Mouse (Mus musculus) hindbrain, embryonic 14.5 days (tissue): ENCODE data around the gene Hs6st3. TPM values are rescaled to one million over a fixed set of nuclear protein-coding genes. Genes with fewer than 3 reads are reported as not detected.

ENCODE experiments used
- ATAC-seq: fragments of 200-750 bp; cut with Nextera tagmentation; 2 replicates; pipeline ENCODE4 v1.8.0; 2017; ENCODE audit warnings: moderate number of reproducible peaks, mild to moderate bottlenecking, moderate TSS enrichment, moderate library complexity; ENCODE audit not compliant: low FRiP score
- DNase-seq: peaks from one replicate; pipeline ENCODE4 v3.0.0-alpha.2; 2015; ENCODE audit warnings: low spot score
- H3K27ac ChIP-seq: fragments of 300-500 bp; sonication (generic); 2 replicates; pipeline ENCODE4 v1.5.1; 2014; ENCODE audit warnings: mild to moderate bottlenecking, moderate library complexity
- H3K27me3 ChIP-seq: fragments of 300-500 bp; sonication (generic); 2 replicates; pipeline ENCODE4 v1.6.1; 2014; ENCODE audit warnings: mild to moderate bottlenecking, low read length, mixed read lengths; ENCODE audit not compliant: control insufficient read depth, insufficient read depth
- H3K36me3 ChIP-seq: fragments of 300-500 bp; sonication (generic); replicated peaks from 2 replicates; pipeline ENCODE4 v1.6.1; 2014; ENCODE audit not compliant: control insufficient read depth, insufficient read depth
- H3K4me1 ChIP-seq: fragments of 300-500 bp; sonication (generic); replicated peaks from 2 replicates; pipeline ENCODE4 v1.6.1; 2014; ENCODE audit warnings: antibody characterized with exemption, low read length, mixed read lengths; ENCODE audit not compliant: control insufficient read depth, insufficient read depth
- H3K4me2 ChIP-seq: fragments of 300-500 bp; sonication (generic); replicated peaks from 2 replicates; pipeline ENCODE4 v1.6.1; 2014; ENCODE audit warnings: mild to moderate bottlenecking, moderate library complexity
- H3K4me3 ChIP-seq: fragments of 300-500 bp; sonication (generic); replicated peaks from 2 replicates; pipeline ENCODE4 v1.5.1; 2014; ENCODE audit warnings: mild to moderate bottlenecking, low read length
- H3K9ac ChIP-seq: fragments of 300-500 bp; sonication (generic); 2 replicates; pipeline ENCODE4 v1.6.1; 2014
- H3K9me3 ChIP-seq: fragments of 300-500 bp; sonication (generic); 2 replicates; pipeline ENCODE4 v1.6.1; 2016; ENCODE audit warnings: low read length; ENCODE audit not compliant: control insufficient read depth
- WGBS: fragments of 180-500 bp; shearing (Covaris S2); extraction: QIAGEN DNeasy Blood & Tissue Kit; methylation state at CpG from one replicate; pipeline ENCODE4 v1.1.7; 2014; 5-methylcytosine and 5-hydroxymethylcytosine counted together
- polyA plus RNA-seq: library from polyadenylated mRNA; unstranded; fragments of >200 nt; fragmentation: Nextera tagmentation; extraction: Ambion mirVana; gene quantifications from 2 replicates; pipeline ENCODE4 v1.2.1, GENCODE M21; 2014

Hs6st3 gene
- polyA plus RNA-seq, 1 experiment from 2014 or later, result 4.3 TPM

DNA sequence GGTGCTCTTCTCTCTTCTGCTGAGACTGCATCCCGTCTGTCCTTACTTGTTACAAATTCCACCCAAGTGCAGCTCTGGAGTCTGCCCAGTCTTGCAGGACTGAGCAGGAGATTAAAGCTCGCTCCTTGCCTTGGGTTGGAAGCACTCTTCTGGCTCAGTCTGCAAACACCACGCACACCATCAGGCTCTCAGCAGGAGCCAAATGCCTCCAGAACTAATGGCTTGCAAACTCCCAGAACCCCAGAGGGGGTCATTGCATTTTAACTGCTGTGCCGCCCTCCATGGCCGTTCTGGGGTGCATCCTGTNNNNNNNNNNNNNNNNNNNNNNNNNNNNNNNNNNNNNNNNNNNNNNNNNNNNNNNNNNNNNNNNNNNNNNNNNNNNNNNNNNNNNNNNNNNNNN, 714.0 kb downstream of the Hs6st3 start:
- peak; percentile 72; the same call in 1 of the 2 replicates for ATAC-seq
- peaks cover 6% of the 10 kb centered on the region for H3K4me1 ChIP-seq
- no peaks in the 10 kb centered on the region for H3K27me3 ChIP-seq
- no peaks in the 10 kb centered on the region for H3K36me3 ChIP-seq
- H3K4me2 ChIP-seq, result 0 out of 2 replicates have a peak overlapping the region, but pooled peaks have one; percentile 5
- 8% methylated on average over 5 of the region's 5 CpGs for WGBS
- H3K9me3 ChIP-seq, result no peaks in the 10 kb centered on the region
- DNase-seq, result no peak
- H3K27ac ChIP-seq, result no peak overlapping the region
- H3K4me3 ChIP-seq, result no peak overlapping the region
- no peak overlapping the region for H3K9ac ChIP-seq

DNA sequence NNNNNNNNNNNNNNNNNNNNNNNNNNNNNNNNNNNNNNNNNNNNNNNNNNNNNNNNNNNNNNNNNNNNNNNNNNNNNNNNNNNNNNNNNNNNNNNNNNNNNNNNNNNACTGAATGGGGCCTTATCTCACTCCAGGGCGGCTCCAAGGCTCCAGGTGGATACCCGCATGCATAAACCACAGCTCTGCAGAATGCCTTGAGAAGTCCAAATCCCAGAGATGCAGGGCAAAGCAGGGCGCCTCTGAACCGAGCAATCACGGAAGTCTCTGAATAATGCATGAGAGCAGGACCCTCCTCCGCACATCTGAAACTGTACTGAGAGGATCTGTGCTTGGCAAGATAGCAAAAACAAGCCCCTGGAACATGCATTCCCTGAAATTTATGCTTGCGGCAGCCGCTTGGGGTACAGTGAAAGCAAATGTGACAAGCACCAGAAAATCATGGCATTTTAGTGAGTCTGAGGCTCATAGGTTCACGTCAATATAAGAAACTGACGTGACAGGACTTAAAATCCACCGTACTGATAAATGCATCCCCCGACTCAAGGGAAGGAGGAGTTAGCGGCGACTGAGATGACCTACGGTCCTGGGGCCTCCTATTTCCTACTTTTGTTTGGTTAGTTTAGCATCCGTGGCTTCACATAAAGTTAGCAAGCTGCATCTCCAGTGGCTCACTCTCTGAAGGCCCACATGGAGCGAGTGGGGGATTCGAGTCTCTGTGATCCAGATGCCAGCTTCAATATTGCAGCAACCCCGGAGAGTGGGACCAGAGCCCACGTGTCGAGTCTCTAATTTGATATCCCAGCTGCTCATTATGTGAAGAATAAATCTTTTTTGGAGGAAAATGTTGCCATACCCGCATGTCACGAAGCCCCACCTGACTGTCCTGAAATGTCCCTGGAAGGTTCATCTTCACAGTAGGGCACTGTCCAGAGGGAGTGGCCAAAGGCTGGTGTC, 719.5 kb downstream of the Hs6st3 start:
- no peak for DNase-seq
- Histone ChIP-seq H3K4me2 (peak overlapping the region; percentile 45), H3K27me3 (no peaks in the 10 kb centered on the region), H3K9ac (peak overlapping the region; percentile 39), H3K4me1 (peaks cover 11% of the 10 kb centered on the region), H3K4me3 (peak overlapping the region; percentile 8), H3K27ac (peak overlapping the region; percentile 77), H3K36me3 (no peaks in the 10 kb centered on the region), H3K9me3 (no peaks in the 10 kb centered on the region)
- peak; percentile 89 for ATAC-seq
- WGBS, result 44% methylated on average over 23 of the region's 23 CpGs

DNA sequence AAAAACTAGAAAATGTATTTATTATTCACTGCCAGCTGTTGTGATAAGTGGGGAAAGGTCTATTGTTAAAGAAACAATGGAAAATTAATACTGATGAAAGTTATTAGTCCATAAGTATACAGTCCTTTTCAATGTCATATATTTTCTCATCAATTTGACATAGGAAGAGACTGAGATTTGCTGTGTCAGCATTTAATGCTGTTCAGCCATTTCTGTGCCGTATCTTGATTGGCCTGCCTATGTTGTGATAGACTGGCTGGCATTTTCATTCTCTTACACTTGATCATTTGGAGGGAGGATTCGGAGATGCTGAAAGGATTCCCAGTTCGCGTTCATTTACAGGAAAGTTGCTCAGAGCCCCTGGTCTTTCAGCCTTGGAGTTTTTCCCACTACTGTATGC, 735.5 kb downstream of the Hs6st3 start:
- ATAC-seq (no peak), DNase-seq (no peak)
- Histone ChIP-seq H3K4me1 (no peaks in the 10 kb centered on the region), H3K27me3 (no peaks in the 10 kb centered on the region), H3K36me3 (no peaks in the 10 kb centered on the region), H3K27ac (no peak overlapping the region), H3K9ac (no peak overlapping the region), H3K4me2 (no peak overlapping the region), H3K9me3 (no peaks in the 10 kb centered on the region), H3K4me3 (no peak overlapping the region)
- WGBS, result 89% methylated on average over 4 of the region's 4 CpGs

DNA sequence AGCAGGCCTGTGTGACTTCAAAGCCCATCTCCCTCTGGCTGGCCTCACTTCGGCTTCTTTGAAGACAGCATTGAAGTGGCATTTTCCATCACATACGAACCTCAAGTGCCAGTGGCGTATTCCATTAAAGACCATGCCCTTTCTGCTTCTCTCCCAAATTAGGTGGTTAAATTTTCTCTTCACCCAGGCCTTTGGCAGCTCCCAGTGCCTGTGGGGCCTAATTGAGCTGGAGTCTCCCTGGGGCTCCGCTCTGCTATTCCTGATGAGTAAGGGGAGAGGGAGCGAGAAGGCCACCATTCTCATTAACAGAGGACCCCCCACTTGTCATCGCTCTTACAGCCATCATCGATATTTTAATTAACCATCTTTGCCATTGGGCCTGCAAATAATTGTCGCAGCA, 754.8 kb downstream of the Hs6st3 start:
- 0 out of 2 replicates have a peak, but pooled peaks have one; percentile 31 for ATAC-seq
- no peak overlapping the region for H3K9ac ChIP-seq
- no peak overlapping the region for H3K27ac ChIP-seq
- H3K9me3 ChIP-seq, result no peaks in the 10 kb centered on the region
- no peaks in the 10 kb centered on the region for H3K36me3 ChIP-seq
- H3K4me3 ChIP-seq, result no peak overlapping the region
- 74% methylated on average over 8 of the region's 8 CpGs for WGBS
- DNase-seq, result no peak
- no peaks in the 10 kb centered on the region for H3K27me3 ChIP-seq
- H3K4me2 ChIP-seq, result no peak overlapping the region
- H3K4me1 ChIP-seq, result no peaks in the 10 kb centered on the region

DNA sequence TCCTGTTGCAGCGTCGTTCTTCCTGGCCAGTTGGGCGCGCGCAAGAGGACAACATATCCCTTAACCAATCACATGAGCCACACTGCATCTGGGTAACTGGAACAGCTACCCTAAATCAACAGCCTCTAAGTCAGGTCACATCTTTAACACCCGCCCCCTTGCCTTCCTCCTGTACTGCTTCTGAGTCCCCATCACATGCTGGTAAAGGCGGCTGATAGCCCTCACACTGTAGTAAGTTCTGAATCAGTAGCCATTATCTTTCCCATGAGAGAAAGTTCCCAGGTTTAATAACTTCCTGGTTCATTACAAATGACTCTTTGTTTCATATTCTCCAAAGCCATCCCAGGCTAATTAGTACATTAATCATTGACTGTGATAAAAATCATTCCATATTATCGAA, 757.0 kb downstream of the Hs6st3 start:
- WGBS, result 86% methylated on average over 8 of the region's 8 CpGs
- Histone ChIP-seq H3K36me3 (no peaks in the 10 kb centered on the region), H3K9ac (no peak overlapping the region), H3K4me1 (no peaks in the 10 kb centered on the region), H3K4me2 (no peak overlapping the region), H3K9me3 (no peaks in the 10 kb centered on the region), H3K27me3 (no peaks in the 10 kb centered on the region), H3K27ac (0 out of 2 replicates have a peak overlapping the region, but pooled peaks have one; percentile 7), H3K4me3 (no peak overlapping the region)
- DNase-seq (no peak), ATAC-seq (no peak)

- no peak for ATAC-seq
- Histone ChIP-seq H3K4me2 (no peak overlapping the region), H3K4me3 (no peak overlapping the region), H3K4me1 (no peaks in the 10 kb centered on the region), H3K36me3 (no peaks in the 10 kb centered on the region), H3K9me3 (no peaks in the 10 kb centered on the region), H3K9ac (no peak overlapping the region), H3K27me3 (no peaks in the 10 kb centered on the region), H3K27ac (no peak overlapping the region)
- no peak for DNase-seq
- WGBS, result 57% methylated on average over 10 of the region's 10 CpGs
Observed at GRCm38 (mm10) chr14:119895765-119896465, 757.8 kb downstream of the Hs6st3 start.

GRCm38 (mm10) chr14:119902486-119902885, 764.3 kb downstream of the Hs6st3 start:
- no peak overlapping the region for H3K4me3 ChIP-seq
- DNase-seq, result no peak
- H3K27me3 ChIP-seq, result no peaks in the 10 kb centered on the region
- no peak overlapping the region for H3K9ac ChIP-seq
- ATAC-seq, result no peak
- H3K4me1 ChIP-seq, result no peaks in the 10 kb centered on the region
- H3K9me3 ChIP-seq, result no peaks in the 10 kb centered on the region
- no peak overlapping the region for H3K27ac ChIP-seq
- H3K4me2 ChIP-seq, result no peak overlapping the region
- no peaks in the 10 kb centered on the region for H3K36me3 ChIP-seq

GRCm38 (mm10) chr14:119908032-119908675, 770.0 kb downstream of the Hs6st3 start:
- H3K4me3 ChIP-seq, result no peak overlapping the region
- no peaks in the 10 kb centered on the region for H3K36me3 ChIP-seq
- WGBS, result 82% methylated on average over 13 of the region's 13 CpGs
- ATAC-seq, result no peak
- no peaks in the 10 kb centered on the region for H3K9me3 ChIP-seq
- no peak overlapping the region for H3K9ac ChIP-seq
- no peak overlapping the region for H3K4me2 ChIP-seq
- H3K27ac ChIP-seq, result no peak overlapping the region
- no peaks in the 10 kb centered on the region for H3K27me3 ChIP-seq
- no peaks in the 10 kb centered on the region for H3K4me1 ChIP-seq
- no peak for DNase-seq

GRCm38 (mm10) chr14:119914508-119914907, 776.4 kb downstream of the Hs6st3 start:
- DNase-seq (no peak), ATAC-seq (no peak)
- Histone ChIP-seq H3K4me2 (no peak overlapping the region), H3K4me1 (no peaks in the 10 kb centered on the region), H3K36me3 (no peaks in the 10 kb centered on the region), H3K9ac (no peak overlapping the region), H3K27me3 (no peaks in the 10 kb centered on the region), H3K9me3 (no peaks in the 10 kb centered on the region), H3K4me3 (no peak overlapping the region), H3K27ac (no peak overlapping the region)
- 72% methylated on average over 6 of the region's 6 CpGs for WGBS
